Mouse (Mus musculus) neural tube, embryonic 15.5 days (tissue): ENCODE results near the gene Timm44. TPM values are rescaled to one million over a fixed set of nuclear protein-coding genes. Genes with fewer than 3 reads are reported as not detected.
"Not testable (repeated sequence)": the region's sequence is repeated elsewhere in the genome, so short reads cannot be mapped to it uniquely, and the experiment has no call there.

Experiments used
- ATAC-seq: fragments of 200-750 bp; cut with Nextera tagmentation; 2 replicates; pipeline ENCODE4 v1.8.0; 2017; ENCODE audit warnings: mild to moderate bottlenecking, moderate TSS enrichment, moderate library complexity; ENCODE audit not compliant: low FRiP score
- H3K27ac ChIP-seq: fragments of 300-500 bp; sonication (generic); replicated peaks from 2 replicates; pipeline ENCODE4 v1.5.1; 2015; ENCODE audit warnings: mild to moderate bottlenecking, inconsistent platforms
- H3K27me3 ChIP-seq: fragments of 300-500 bp; sonication (generic); replicated peaks from 2 replicates; pipeline ENCODE4 v1.6.1; 2015; ENCODE audit warnings: inconsistent platforms
- H3K36me3 ChIP-seq: fragments of 300-500 bp; sonication (generic); 2 replicates; pipeline ENCODE4 v1.6.1; 2015; ENCODE audit warnings: inconsistent platforms
- H3K4me1 ChIP-seq: fragments of 300-500 bp; sonication (generic); 2 replicates; pipeline ENCODE4 v1.6.1; 2015; ENCODE audit warnings: inconsistent platforms
- H3K4me2 ChIP-seq: fragments of 300-500 bp; sonication (generic); 2 replicates; pipeline ENCODE4 v1.6.1; 2015; ENCODE audit warnings: inconsistent platforms, mild to moderate bottlenecking, moderate library complexity
- H3K4me3 ChIP-seq: fragments of 300-500 bp; sonication (generic); replicated peaks from 2 replicates; pipeline ENCODE4 v1.5.1; 2015; ENCODE audit warnings: mild to moderate bottlenecking, inconsistent platforms
- H3K9ac ChIP-seq: fragments of 300-500 bp; sonication (generic); replicated peaks from 2 replicates; pipeline ENCODE4 v1.6.1; 2015; ENCODE audit warnings: mild to moderate bottlenecking, inconsistent platforms
- H3K9me3 ChIP-seq: fragments of 300-500 bp; sonication (generic); replicated peaks from 2 replicates; pipeline ENCODE4 v1.6.1; 2016; ENCODE audit warnings: inconsistent platforms
- WGBS: fragments of 180-500 bp; shearing (Covaris S2); methylation state at CpG from one replicate; pipeline ENCODE4 v1.1.7; 2015; ENCODE audit warnings: mixed read lengths; 5-methylcytosine and 5-hydroxymethylcytosine counted together
- polyA plus RNA-seq: library from polyadenylated mRNA; unstranded; fragments of >200 nt; fragmentation: Nextera tagmentation; extraction: Ambion mirVana; gene quantifications from 2 replicates; pipeline ENCODE4 v1.2.1, GENCODE M21; 2015

The Timm44 gene
- polyA plus RNA-seq, 1 experiment from 2014 or later, result 44.2 TPM

- Histone ChIP-seq H3K9ac (peak overlapping the region; percentile 87), H3K27ac (peak overlapping the region; percentile 93), H3K36me3 (peaks cover 66% of the 10 kb centered on the region), H3K9me3 (no peaks in the 10 kb centered on the region), H3K4me3 (no peak overlapping the region), H3K27me3 (no peaks in the 10 kb centered on the region), H3K4me1 (peaks cover 40% of the 10 kb centered on the region), H3K4me2 (peak overlapping the region; percentile 76)
- WGBS, result 85% methylated on average over 4 of the region's 4 CpGs
- no peak for ATAC-seq
Observed at GRCm38 (mm10) chr8:4259805-4260170, 15.9 kb downstream of the Timm44 start.

GRCm38 (mm10) chr8:4259125-4259804, 16.4 kb downstream of the Timm44 start, which contains the start of gene Ctxn1:
Gene Ctxn1, minus strand, starts transcription at chr8:4259274.
- Histone ChIP-seq H3K27me3 (no peaks in the 10 kb centered on the region), H3K9ac (peak within 1 kb of the TSS; percentile 87), H3K9me3 (no peaks in the 10 kb centered on the region), H3K36me3 (peaks cover 65% of the 10 kb centered on the region), H3K4me2 (peak within 1 kb of the TSS; percentile 76), H3K4me3 (peak within 1 kb of the TSS; percentile 90), H3K4me1 (peaks cover 45% of the 10 kb centered on the region), H3K27ac (peak within 1 kb of the TSS; percentile 93)
- 5% methylated on average over 26 of the region's 33 CpGs for WGBS
- peak; percentile 92 for ATAC-seq

- peak overlapping the region; percentile 90 for H3K4me3 ChIP-seq
- H3K4me1 ChIP-seq, result peaks cover 51% of the 10 kb centered on the region
- H3K36me3 ChIP-seq, result peaks cover 60% of the 10 kb centered on the region
- no peaks in the 10 kb centered on the region for H3K27me3 ChIP-seq
- 0% methylated on average over 32 of the region's 32 CpGs for WGBS
- H3K27ac ChIP-seq, result peak overlapping the region; percentile 93
- peak overlapping the region; percentile 76 for H3K4me2 ChIP-seq
- H3K9me3 ChIP-seq, result no peaks in the 10 kb centered on the region
- H3K9ac ChIP-seq, result peak overlapping the region; percentile 87
- peak; percentile 75 for ATAC-seq
Observed at GRCm38 (mm10) chr8:4258678-4259077, 17.0 kb downstream of the Timm44 start.

DNA sequence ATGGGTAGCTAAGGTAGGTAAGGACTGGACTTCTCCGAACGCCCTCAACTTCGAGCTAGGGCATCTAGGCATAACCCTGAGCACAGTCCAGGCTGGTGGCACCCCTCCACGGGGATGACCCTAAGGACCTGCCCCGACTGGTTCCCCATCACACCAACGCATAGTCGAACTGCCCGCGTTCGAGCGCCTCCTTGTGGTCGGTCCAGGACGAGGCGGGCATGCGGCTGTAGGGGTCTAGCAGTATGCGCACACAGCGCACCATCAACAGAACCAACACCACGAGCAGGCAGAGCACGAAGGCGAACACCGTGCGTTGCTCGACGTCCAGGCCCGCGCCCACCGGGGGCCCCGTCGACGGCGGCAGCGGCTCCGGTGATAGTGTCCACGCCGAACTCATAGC, 17.5 kb downstream of the Timm44 start:
- Histone ChIP-seq H3K4me3 (peak overlapping the region; percentile 90), H3K4me2 (peak overlapping the region; percentile 76), H3K27me3 (no peaks in the 10 kb centered on the region), H3K4me1 (peaks cover 54% of the 10 kb centered on the region), H3K27ac (peak overlapping the region; percentile 93), H3K9me3 (no peaks in the 10 kb centered on the region), H3K36me3 (peaks cover 55% of the 10 kb centered on the region), H3K9ac (peak overlapping the region; percentile 87)
- peak; percentile 57 for ATAC-seq
- 2% methylated on average over 35 of the region's 35 CpGs for WGBS

- peaks cover 58% of the 10 kb centered on the region for H3K4me1 ChIP-seq
- 58% methylated on average over 4 of the region's 4 CpGs for WGBS
- peak overlapping the region; percentile 87 for H3K9ac ChIP-seq
- no peaks in the 10 kb centered on the region for H3K9me3 ChIP-seq
- H3K27ac ChIP-seq, result peak overlapping the region; percentile 93
- H3K4me3 ChIP-seq, result peak overlapping the region; percentile 90
- H3K36me3 ChIP-seq, result peaks cover 47% of the 10 kb centered on the region
- H3K27me3 ChIP-seq, result no peaks in the 10 kb centered on the region
- peak overlapping the region; percentile 76 for H3K4me2 ChIP-seq
- ATAC-seq, result no peak
Observed at GRCm38 (mm10) chr8:4257350-4257749, 18.4 kb downstream of the Timm44 start.

GRCm38 (mm10) chr8:4256911-4257310, 18.8 kb downstream of the Timm44 start:
- Histone ChIP-seq H3K4me3 (peak overlapping the region; percentile 90), H3K36me3 (peaks cover 42% of the 10 kb centered on the region), H3K9ac (peak overlapping the region; percentile 87), H3K27me3 (no peaks in the 10 kb centered on the region), H3K9me3 (no peaks in the 10 kb centered on the region), H3K4me2 (peak overlapping the region; percentile 76), H3K27ac (peak overlapping the region; percentile 93), H3K4me1 (peaks cover 60% of the 10 kb centered on the region)
- WGBS, result 46% methylated on average over 4 of the region's 4 CpGs
- no peak for ATAC-seq

DNA sequence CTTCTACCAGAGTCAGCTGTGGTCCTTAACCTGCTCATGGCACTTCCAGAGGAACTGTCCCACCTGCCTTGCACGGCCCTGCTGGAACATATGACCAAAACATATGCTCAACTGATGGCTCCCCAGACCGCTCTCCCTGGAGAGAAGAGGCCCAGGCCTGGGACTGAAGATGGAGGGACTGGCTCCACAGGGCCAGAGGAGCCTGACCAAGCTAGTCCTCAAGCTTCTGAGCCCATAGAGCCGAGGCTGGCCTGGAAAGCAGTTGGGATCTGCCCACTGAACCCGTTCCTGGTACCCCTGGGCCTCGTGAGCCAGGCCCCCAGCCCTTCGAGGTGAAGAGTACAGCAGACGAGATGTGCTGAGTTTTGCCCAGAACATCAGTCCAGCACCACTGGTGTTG, 20.2 kb downstream of the Timm44 start:
- H3K27me3 ChIP-seq, H3K9ac ChIP-seq, H3K27ac ChIP-seq, H3K4me2 ChIP-seq, ATAC-seq, H3K9me3 ChIP-seq, H3K4me3 ChIP-seq: not testable (repeated sequence)
- 87% methylated on average over 7 of the region's 7 CpGs for WGBS
- Histone ChIP-seq H3K4me1 (peaks cover 63% of the 10 kb centered on the region), H3K36me3 (peaks cover 30% of the 10 kb centered on the region)

- Histone ChIP-seq H3K4me3 (peak overlapping the region; percentile 97), H3K4me1 (peaks cover 57% of the 10 kb centered on the region), H3K9ac (peak overlapping the region; percentile 99), H3K4me2 (peak overlapping the region; percentile 85), H3K27me3 (no peaks in the 10 kb centered on the region), H3K36me3 (peaks cover 28% of the 10 kb centered on the region), H3K27ac (peak overlapping the region; percentile 98), H3K9me3 (no peaks in the 10 kb centered on the region)
- ATAC-seq, result no peak
- WGBS, result 72% methylated on average over 6 of the region's 6 CpGs
Observed at GRCm38 (mm10) chr8:4254001-4254400, 21.7 kb downstream of the Timm44 start.

- under 1% methylated on average over 69 of the region's 69 CpGs for WGBS
- Histone ChIP-seq H3K4me3 (peak within 1 kb of the TSS; percentile 97), H3K9me3 (no peaks in the 10 kb centered on the region), H3K36me3 (peaks cover 34% of the 10 kb centered on the region), H3K4me2 (peak within 1 kb of the TSS; percentile 85), H3K9ac (peak within 1 kb of the TSS; percentile 99), H3K4me1 (peaks cover 60% of the 10 kb centered on the region), H3K27ac (peak within 1 kb of the TSS; percentile 98), H3K27me3 (no peaks in the 10 kb centered on the region)
- peak; percentile 91 for ATAC-seq
Observed at GRCm38 (mm10) chr8:4252934-4253841, 22.5 kb downstream of the Timm44 start, which contains the start of gene Snapc2. Gene Snapc2, plus strand, starts transcription at chr8:4253080.

GRCm38 (mm10) chr8:4252116-4252760, 23.5 kb downstream of the Timm44 start:
- no peak for ATAC-seq
- Histone ChIP-seq H3K9ac (peak overlapping the region; percentile 99), H3K4me3 (peak overlapping the region; percentile 97), H3K4me1 (peaks cover 51% of the 10 kb centered on the region), H3K27ac (peak overlapping the region; percentile 98), H3K4me2 (peak overlapping the region; percentile 85), H3K36me3 (peaks cover 43% of the 10 kb centered on the region), H3K27me3 (no peaks in the 10 kb centered on the region), H3K9me3 (no peaks in the 10 kb centered on the region)
- 47% methylated on average over 8 of the region's 8 CpGs for WGBS

GRCm38 (mm10) chr8:4250306-4250970, 25.3 kb downstream of the Timm44 start:
- WGBS, result 32% methylated on average over 26 of the region's 26 CpGs
- H3K4me3 ChIP-seq, result no peak overlapping the region
- H3K4me1 ChIP-seq, result peaks cover 36% of the 10 kb centered on the region
- H3K4me2 ChIP-seq, result no peak overlapping the region
- H3K9ac ChIP-seq, result no peak overlapping the region
- no peaks in the 10 kb centered on the region for H3K9me3 ChIP-seq
- no peak for ATAC-seq
- H3K36me3 ChIP-seq, result peaks cover 50% of the 10 kb centered on the region
- H3K27ac ChIP-seq, result no peak overlapping the region
- no peaks in the 10 kb centered on the region for H3K27me3 ChIP-seq
